Mouse (Mus musculus): ENCODE results near the gene Gm13691.

- TF ChIP-seq CTCF (IDR thresholded peaks at IDR 0.05; ENCODE audit: low read depth) (no peak), EP300 (IDR thresholded peaks at IDR 0.05; ENCODE audit: low read depth) (no peak)
Measured at GRCm38 (mm10) chr2:84014572-84014971, 24.2 kb downstream of the Gm13691 start.

Data from liver, embryonic 14.5 days (tissue).